Mouse (Mus musculus) olfactory bulb, adult 2 months (tissue): ENCODE results near the gene Irf6.

Source experiments
- CTCF ChIP-seq: fragments of 200-500 bp; IDR thresholded peaks from 2 replicates; pipeline ENCODE4 v1.5.1; 2012; ENCODE audit warnings: low read depth, mild to moderate bottlenecking, low read length, moderate library complexity; ENCODE audit not compliant: insufficient read depth
- POLR2A ChIP-seq: fragments of 200-500 bp; IDR thresholded peaks from 2 replicates; pipeline ENCODE4 v1.6.1; 2012; ENCODE audit warnings: mild to moderate bottlenecking, low read depth, low read length, moderate library complexity; ENCODE audit not compliant: insufficient read depth

GRCm38 (mm10) chr1:193125835-193126234 lies 27.1 kb upstream of the Irf6 start:
- TF ChIP-seq CTCF: no peak
- TF ChIP-seq POLR2A: no peak
